Mouse (Mus musculus): Measurements from ENCODE around the gene Cd207.
"Not testable (repeated sequence)": the region's sequence is repeated elsewhere in the genome, so short reads cannot be mapped to it uniquely, and the experiment has no call there.

Gene Cd207

DNA sequence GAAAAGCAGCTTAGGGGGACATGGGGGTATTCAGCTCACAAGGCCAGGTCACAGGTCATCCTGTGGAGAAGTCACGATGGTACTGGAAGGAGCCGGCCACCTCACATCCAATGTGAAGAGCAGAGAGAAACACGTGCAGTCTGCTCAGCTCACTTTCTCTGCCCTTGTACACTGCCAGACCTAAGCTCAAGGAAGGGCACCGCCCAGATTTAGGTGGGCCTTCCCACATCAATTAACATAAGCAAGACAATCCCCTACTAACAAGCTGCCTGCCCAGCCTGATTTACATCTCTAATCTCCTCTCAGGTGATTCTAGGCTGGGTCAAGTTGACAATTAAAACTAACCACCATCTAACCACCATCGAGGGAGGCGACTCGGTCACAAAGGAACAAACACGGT is 20.3 kb upstream of the Cd207 start:
- DNase-seq (ENCODE audit: low read depth, low spot score), result no peak

DNA sequence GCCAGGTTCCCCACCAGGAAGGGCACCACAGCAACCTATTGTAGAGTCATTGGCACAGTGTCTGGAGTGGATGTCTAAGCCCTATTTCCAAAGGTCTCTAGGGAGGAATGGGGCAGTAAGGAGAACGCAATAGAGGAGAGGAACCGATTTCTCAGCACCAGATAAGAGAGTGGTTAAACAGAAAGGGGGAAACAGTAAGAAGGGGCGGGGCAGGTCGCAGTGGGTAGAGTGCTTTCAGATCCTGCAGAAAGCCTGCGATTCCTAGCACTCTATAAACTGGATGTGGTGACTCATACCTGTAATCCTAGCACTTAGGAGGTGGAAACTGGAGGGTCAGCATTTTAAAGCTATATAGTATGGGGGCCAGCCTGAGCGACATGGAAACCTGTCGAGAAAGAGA is 19.0 kb upstream of the Cd207 start:
- DNase-seq (ENCODE audit: low read depth, low spot score), result no peak

DNA sequence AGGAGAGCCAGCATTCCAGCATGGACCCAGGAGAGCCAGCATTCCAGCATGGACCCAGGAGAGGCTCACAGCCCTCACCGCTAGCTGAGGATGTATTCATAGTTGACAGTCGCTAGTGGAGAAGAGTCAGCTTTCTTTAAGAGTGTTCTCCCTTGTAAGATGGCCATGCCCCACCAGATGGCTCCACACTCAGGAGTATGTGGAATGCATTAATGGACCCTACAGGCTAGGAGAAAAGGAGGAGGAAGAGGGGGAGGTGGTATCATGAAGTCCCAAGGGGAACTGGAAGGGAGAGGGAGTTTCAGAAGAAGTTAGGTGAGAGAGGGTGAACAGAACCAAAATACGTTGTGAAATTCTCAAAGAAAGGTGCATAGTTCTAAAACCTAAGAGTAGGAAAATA is 18.1 kb upstream of the Cd207 start:
- DNase-seq (ENCODE audit: low read depth, low spot score), result no peak

DNA sequence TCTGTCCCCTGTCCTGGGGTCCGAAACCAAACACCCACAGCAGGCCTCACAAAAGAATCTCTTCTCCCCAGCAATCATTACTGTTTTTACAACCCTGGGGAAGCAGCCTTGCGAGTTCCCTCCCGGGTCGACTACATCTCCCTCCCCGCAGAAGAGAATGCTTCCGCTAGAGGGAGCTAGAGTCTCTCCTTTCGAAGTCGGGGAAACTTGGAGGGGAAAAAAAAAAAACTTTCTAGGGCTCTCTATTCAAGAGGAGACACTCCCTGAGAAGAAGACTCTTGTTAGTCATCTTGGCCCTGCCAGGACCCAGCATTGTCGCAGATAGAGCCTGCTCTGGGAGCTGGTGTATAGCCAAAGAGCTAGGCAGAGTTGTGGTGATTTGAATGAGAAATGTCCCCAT is 16.2 kb upstream of the Cd207 start:
- peak; percentile 68 for DNase-seq (ENCODE audit: low read depth, low spot score)

DNA sequence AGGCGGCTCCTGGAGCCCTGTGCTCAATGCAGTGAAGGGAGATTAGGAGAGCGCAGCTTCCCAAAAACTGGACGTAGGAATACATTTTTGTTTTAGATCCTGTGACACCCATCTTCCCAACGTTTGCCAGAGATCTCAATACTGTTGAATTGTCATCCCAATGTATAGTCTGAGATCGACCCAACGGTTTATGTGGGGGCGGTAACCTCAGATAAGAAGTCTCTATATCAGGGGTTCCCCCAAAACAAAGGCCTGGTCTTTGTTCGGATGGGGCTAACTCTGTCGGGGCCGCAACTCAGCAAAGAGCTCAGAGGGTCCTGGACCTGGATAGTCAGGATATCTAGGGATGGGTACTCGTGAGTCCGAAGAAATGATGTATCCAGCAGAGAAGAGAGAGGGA is 15.3 kb upstream of the Cd207 start:
- DNase-seq (ENCODE audit: low read depth, low spot score), result no peak

DNA sequence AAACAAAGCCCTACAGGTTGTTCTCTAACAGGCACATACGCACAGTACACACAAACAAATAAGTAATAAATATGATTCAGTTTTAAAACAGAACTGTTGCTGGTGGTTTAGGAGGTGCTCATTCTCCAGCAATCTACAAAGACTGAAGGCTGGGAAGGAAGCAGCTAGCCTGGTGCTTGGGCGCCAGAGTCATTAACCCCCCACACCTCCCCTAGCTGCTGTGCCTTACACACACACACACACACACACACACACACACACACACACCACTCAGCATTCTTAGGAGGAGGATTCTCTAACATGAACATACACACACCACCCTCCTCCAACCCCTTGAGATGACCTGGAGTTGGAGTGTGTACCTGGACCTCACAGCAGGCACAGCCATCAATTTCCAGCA is 13.3 kb upstream of the Cd207 start:
- no peak for DNase-seq (ENCODE audit: low read depth, low spot score)

DNA sequence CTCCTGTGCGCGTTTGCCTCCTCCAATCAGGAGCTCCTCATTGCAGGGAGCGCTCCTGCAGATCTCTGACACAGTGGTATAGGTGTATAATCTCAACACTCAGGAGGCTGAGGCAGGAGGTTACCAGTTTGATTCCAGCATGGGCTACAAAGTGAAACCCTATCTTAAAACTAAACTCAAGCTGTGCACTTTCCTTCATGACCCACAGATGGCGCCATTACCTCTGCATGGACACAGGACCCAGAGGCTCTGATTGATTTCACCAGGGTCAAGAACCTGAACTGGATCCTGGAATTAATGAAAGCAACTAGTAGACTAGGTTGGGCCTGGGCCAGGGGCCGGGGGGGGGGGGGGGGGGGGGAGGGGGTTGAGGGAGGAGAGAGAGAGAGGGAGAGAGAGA is 12.6 kb upstream of the Cd207 start:
- DNase-seq (ENCODE audit: low read depth, low spot score), result no peak

DNA sequence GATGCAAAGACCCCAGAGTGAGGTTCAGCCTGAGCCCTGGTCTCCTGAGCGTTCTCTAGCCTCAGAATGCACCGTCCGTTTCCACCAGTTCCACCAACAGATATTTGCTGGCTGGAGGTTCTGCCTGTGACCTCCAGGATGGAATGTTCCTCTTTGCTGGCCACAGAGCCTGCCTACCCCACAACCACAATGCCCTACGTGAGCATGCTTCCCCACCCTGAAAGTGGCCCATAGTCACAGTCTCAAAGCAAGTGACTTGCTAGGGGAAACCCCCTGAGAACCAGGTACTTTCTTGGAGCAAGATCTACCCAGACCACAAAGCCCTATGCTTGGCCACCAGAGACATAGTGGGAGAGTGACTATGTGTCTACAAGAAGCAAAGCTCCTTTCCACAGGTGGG is 11.7 kb upstream of the Cd207 start:
- no peak for DNase-seq (ENCODE audit: low read depth, low spot score)

DNA sequence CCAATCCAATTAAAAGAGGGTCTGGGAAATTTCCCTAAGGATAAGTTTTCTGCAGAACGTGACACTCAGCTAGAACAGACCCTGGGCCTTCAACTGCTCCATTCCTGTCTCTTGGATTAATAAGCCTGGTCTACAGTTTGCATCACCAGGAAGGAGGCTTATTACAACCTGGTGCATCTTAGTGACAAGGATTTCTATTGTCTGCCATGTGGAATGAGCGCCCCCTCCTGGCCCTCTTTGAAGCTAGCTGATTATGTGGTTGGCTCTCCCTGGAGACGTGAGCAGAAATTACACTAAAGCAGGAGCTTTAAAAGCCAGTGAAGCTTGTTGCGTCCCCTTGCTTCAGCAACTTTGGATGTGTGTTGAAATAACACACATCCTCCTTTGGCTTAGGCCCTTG is 4.3 kb downstream of the Cd207 start:
- DNase-seq (ENCODE audit: low read depth, low spot score), result peak; percentile 60

DNA sequence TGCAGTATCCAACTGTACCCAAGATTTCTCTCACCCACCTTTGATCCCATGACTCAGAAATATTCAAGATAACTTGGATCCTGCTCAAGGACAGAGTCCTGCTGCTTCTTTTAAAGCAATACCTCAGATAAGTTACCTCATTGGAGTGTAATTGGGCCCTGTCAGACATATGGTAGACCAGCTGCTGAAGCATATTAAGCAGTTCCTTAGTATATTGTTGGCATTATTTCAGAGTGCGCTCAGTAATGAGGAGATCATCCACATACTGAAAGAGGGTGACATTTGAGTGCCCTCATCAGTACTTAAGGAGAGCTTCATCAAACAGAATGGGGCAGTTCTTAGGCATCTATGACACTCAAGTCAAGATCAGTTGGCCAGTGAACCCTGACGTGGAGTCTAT is 12.6 kb downstream of the Cd207 start:
- no peak for DNase-seq (ENCODE audit: low read depth, low spot score)

DNA sequence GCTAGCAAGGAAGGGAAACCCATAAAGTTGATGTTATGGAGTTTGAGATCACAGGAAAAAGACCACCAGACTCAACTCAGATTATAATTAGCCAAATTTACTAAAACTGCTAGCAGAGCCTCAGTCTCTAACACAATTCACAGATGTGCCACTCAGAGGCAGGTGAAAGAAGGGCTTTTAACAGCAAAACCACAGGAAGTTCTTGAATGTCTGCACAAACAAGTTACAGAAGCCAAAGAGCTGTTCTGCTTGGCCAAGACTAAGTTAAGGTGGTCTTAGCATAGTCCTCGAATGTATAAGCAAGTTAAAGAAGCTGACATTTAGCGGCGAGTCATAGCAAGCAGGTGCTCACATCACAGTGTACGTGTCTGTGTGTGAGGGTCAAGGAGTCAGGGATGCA is 16.8 kb downstream of the Cd207 start:
- DNase-seq (ENCODE audit: low read depth, low spot score), result no peak

DNA sequence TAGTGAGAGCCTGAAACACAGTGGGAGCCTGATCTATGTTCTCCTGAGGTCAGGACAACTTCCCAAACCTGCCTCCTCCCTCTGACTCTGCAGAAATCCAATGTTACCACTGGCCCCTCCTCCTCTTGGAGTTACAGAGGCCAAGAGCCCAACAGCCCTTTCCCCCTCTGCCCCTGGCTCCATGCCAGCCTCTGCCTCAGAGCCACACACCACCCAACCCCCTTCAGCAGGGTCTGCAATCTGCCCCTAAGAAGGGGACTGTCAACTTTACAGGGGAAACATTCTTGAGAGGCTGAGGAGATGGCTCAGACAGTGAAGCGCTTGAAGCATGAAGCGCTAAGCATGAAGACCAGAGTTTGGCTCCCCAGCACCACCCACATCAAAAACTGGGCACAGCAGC is 21.6 kb downstream of the Cd207 start, which contains the start of gene Clec4f:
Clec4f (minus strand) TSS at position 101 of the 400 bp plus-strand sequence.
- DNase-seq (ENCODE audit: low read depth, low spot score), result no peak

DNA sequence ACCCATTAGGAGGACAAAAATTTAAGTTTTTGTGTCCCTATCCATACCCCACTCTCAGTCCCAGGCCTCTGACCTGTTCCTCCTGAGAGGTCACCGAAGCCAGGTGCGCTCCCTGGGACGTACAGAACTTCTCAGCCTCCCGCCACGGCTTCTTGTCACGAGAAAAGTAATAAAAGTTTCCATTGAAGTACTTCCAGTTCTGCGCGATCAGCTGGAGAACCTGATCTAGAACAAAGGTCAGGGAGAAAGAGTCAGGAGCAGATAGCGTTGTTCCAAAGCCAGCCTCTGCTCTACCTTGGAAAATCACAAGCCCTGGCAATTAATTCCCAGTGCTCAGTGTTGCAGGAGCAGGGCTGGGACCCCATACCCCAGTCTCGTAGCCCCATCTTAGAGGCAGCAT is 30.9 kb downstream of the Cd207 start:
- DNase-seq (ENCODE audit: low read depth, low spot score), result no peak

DNA sequence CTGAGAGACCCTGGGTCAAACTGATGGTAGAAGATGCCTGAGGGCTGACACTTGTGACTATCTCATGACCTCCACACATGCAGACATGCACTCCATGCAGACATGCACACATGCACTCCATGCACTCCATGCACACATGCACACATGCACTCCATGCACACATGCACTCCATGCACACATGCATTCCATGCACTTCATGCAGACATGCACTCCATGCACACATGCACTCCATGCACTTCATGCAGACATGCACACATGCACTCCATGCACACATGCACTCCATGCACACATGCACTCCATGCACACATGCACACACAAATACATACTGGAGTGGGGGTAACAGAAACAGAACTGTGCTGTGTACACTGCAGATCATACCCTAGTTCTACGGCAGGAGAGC is 42.3 kb downstream of the Cd207 start:
- DNase-seq (ENCODE audit: low read depth, low spot score), result no peak

DNA sequence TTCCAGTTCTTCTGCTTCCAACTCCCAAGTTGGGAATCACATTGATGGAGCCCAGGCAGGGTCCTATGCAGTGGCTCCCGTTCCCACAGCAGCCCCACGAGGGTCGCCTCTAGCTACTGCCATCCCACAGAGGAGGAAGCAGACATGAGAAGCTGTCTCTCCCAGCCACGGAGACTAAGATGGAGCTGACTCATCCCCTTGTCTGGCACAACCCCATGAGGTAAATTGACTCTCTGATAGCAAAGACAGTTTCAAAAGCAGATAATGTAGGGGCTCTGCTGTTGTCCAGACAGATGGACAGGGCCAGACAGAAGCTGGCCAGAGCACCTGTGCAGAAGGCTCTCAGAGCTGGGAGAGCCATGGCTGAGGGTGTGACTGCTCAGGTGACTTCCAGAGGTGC is 43.0 kb downstream of the Cd207 start:
- not testable (repeated sequence) for DNase-seq (ENCODE audit: low read depth, low spot score)

DNA sequence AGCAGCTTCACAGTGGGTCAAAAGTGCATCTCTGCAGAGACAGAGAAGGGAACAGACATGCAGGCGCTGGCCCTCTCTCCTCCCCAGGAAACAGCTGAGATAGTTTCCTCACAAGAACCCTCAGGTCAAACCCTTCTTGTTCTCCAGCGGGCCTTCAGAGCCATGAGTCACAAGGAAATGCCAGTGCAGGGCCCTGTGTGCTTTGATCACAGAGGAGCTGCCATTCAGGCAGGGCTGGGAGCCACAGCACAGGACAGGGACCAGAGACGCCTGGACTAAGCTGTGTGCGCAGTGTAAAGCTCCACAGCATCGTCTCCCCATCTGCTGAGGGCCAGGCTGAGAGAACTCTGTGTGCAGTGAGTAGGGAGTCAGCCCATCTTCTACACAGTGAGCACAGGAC is 43.6 kb downstream of the Cd207 start:
- not testable (repeated sequence) for DNase-seq (ENCODE audit: low read depth, low spot score)

DNA sequence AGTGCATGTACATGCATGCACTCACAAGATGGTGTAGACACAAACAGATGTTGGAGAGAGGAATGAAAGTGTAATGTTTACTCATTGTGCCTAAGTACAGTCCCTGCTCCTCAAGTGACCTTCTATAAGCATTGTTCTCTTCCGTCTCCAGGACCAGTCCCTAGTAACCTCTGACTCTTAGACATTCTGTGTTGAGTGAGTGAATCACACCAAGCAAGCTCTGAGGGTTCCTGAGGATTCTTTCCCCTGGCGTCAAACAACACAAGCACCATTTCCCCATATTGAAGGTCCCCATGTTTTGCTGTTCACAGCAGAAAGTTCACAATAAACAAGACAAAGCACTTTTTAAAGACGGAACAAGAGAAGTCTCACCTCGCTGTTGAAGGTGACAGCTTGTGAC is 45.8 kb downstream of the Cd207 start:
- no peak for DNase-seq (ENCODE audit: low read depth, low spot score)

DNA sequence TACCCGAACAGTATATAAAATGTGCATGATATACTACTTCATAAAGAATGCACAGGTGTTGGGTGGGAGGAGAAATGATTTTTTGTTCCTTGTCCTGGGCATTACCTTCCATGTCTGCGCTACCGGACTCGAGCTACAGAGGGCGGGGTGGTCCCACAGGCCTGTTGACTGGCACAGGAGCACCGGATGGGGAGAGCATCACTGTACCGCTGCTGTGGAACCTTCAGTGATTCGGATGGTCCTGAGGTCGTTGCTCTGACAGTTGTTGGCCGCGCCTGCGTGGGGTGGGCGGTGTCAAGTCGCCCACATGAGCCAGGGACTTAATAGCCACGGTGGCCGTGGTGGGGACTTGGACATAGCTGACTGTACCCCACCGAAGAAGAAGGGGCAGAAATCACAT is 50.9 kb downstream of the Cd207 start:
- no peak for DNase-seq (ENCODE audit: low read depth, low spot score)
